Mouse (Mus musculus) brain, embryonic 14.5 days (tissue): ENCODE measurements around the gene Gm43191.

Experiments used
- CTCF ChIP-seq: fragments of 200-500 bp; IDR thresholded peaks from 2 replicates; pipeline ENCODE4 v1.5.1; 2012; ENCODE audit warnings: inconsistent platforms, mild to moderate bottlenecking, moderate library complexity, borderline replicate concordance; ENCODE audit not compliant: insufficient read depth, insufficient read length; ENCODE audit errors: extremely low read depth
- POLR2A ChIP-seq: fragments of 200-500 bp; IDR thresholded peaks from 2 replicates; pipeline ENCODE4 v1.6.1; 2012; ENCODE audit warnings: mild to moderate bottlenecking, inconsistent platforms, borderline replicate concordance; ENCODE audit not compliant: poor library complexity, insufficient read depth, insufficient read length, severe bottlenecking; ENCODE audit errors: extremely low read depth

DNA sequence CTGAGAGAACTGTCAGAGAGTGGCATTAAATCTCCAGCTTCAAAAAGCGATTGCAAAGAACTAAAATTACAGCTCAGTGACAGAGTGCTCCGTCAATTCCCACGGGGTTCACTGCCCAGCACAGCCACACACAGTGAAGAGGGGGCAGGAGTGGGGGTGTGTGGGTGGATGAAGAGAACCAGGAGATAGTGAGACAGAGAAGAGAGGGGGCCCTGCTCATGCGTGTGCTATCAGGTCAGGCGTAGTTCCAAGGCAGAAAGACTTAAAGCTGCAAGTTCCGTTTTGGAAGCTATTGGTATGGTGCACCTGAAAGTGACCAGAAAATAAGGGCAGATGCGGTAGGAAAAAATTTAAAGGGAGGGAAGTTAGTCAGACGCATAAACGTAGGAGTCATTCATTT is 29.9 kb upstream of the Gm43191 start:
- TF ChIP-seq CTCF (no peak), POLR2A (no peak)
